Mouse (Mus musculus): ENCODE results near the gene Pros1. TPM values are rescaled to one million over a fixed set of nuclear protein-coding genes. Genes with fewer than 3 reads are reported as not detected.

Gene Pros1
- polyA plus RNA-seq, 1 experiment from 2014 or later = 13.0 TPM

DNA sequence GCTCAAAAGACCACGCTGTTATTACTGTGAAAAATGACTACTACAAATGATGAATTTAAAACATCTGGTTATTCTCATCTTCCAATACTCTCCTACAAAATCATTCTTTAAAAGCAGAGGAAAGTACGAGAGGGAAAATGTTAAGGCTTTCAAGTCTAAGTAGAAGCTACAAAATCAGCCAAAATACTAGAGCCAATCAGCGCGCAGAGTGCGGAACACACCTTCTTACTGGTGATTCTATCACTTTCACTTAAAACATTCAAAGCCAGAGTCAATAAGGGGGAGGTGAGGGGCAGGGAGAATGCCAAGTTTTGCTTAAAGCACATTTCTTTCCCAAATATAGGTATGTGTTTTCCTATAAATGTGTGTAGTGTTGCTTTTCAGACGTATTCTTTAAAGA, 8.8 kb upstream of the Pros1 start:
- Histone ChIP-seq H3K4me2 (no peak overlapping the region), H3K27me3 (no peaks in the 10 kb centered on the region), H3K9ac (no peak overlapping the region), H3K36me3 (replicated peaks) (no peaks in the 10 kb centered on the region), H3K4me1 (peaks cover 12% of the 10 kb centered on the region), H3K9me3 (no peaks in the 10 kb centered on the region), H3K27ac (no peak overlapping the region), H3K4me3 (replicated peaks) (no peak overlapping the region)
- 91% methylated on average over 6 of the region's 6 CpGs for WGBS
- ATAC-seq (ENCODE audit: low FRiP score) = no peak

DNA sequence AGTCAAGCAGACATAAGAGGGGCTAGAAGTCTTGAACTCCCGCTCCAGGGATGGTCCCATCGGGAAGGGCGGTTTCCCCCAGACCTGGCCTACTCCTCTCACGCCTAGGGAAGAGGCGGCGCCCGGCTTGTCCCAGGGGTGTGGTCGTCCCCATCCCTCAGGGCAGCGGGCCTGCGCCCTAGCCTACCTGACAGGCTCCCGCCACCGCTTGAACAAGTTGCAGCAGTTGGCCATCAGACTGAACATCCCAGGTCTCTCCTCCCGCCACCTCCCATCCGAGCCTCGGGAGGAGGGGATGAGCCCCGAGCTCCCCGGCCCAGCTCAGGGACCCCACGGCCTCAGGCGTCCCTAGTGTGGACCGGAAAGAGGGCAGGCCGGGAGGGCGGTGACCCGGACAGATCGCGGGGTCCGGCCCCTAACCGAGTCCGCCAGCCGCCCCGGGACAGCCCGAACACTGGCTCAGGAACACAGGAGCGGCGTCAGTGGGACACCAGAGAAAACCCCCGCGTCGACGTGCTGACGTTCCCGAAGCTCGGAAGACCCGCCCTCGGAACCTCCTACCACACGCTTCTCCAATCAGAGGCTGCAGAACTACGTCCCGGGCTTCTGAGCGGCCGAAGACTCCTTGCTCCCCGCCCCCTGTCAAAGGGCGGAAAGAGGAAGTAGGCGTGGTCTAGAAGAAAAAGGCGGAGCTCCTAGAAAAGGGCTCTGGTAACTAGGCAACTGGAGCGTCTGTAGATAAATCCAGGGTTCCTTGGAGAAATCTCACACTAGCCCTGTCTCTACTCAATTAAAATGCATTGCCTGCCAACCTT, 7.4 kb upstream of the Pros1 start, which contains the start of gene Arl13b:
TSS of gene Arl13b (minus strand) at position 543 of the 815 bp plus-strand sequence.
- H3K4me3 ChIP-seq (replicated peaks) = peak within 1 kb of the TSS; percentile 87
- H3K9ac ChIP-seq = peak within 1 kb of the TSS; percentile 82
- no peaks in the 10 kb centered on the region for H3K27me3 ChIP-seq
- H3K4me1 ChIP-seq = peaks cover 12% of the 10 kb centered on the region
- under 1% methylated on average over 52 of the region's 52 CpGs for WGBS
- no peaks in the 10 kb centered on the region for H3K36me3 ChIP-seq (replicated peaks)
- peak; percentile 100 for ATAC-seq (ENCODE audit: low FRiP score)
- H3K4me2 ChIP-seq = peak within 1 kb of the TSS; percentile 81
- 0 out of 2 replicates have a peak within 1 kb of the TSS, but pooled peaks have one; percentile 66 for H3K27ac ChIP-seq
- H3K9me3 ChIP-seq = no peaks in the 10 kb centered on the region

DNA sequence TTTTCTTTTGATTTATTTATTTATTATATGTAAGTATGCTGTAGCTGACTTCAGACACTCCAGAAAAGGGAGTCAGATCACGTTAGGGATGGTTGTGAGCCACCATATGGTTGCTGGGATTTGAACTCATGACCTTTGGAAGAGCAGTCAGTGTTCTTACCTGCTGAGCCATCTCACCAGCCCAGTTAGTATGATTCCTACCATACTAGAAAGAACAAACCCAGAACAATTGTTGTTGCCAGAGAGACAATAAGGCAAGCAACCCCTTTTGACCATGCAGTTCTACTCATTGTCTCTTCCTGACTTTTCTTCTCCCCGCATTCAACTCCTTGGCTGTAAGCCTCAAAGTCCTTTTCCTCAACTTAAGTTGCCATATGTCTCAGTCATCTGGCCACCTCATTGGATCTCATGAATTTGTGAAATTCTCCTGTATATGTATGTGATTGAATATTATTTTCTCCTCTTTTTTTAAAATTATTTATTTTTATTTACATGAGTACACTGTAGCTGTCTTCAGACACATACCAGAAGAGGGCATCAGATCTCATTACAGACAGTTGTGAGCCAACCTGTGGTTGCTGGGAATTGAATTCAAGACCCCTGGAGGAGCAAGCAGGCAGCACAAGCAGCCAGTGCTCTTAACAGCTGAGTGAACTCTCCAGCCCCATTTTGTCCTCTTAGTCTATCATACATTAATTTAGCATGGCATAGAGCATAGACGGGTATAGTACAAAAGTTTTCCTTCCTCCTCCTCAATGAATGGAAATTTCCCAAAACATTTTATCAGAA, 1.4 kb upstream of the Pros1 start:
- WGBS = 85% methylated on average over 3 of the region's 3 CpGs
- no peak overlapping the region for H3K27ac ChIP-seq
- no peak overlapping the region for H3K4me2 ChIP-seq

DNA sequence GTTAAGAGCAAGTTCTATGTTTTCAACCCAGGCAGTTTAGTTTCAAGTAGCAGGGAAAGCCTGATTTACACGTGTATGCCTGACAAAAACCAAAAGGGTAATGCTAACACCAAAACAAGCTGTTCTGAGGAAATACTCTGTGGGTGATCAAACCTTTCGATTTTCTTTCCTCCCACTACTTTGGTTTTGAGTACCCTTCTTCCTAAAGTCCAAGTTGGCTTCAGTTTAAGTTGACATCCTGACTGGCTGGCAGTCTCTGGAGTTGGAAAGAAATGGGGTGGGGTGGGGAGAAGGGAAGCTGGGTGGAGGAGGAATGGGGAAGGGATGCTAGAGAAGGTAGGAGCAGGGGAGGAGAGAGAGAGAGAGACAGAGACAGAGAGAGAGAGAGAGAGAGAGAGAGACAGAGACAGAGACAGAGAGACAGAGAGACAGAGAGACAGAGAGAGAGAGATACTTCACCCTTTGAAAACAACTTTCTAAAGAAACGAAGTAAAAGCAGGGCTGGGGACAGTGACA, 438 bp upstream of the Pros1 start:
- Histone ChIP-seq H3K36me3 (replicated peaks) (no peaks in the 10 kb centered on the region), H3K9me3 (no peaks in the 10 kb centered on the region), H3K4me1 (0 out of 2 replicates have a peak, but pooled peaks cover 5% of the 10 kb centered on the region), H3K27ac (no peak overlapping the region), H3K4me3 (replicated peaks) (peak overlapping the region; percentile 56), H3K27me3 (no peaks in the 10 kb centered on the region; the same call in 1 of the 2 replicates), H3K4me2 (peak overlapping the region; percentile 82), H3K9ac (peak overlapping the region; percentile 76)
- WGBS = 18% methylated on average over 3 of the region's 3 CpGs
- peak; percentile 36; the same call in 1 of the 2 replicates for ATAC-seq (ENCODE audit: low FRiP score)

More for the DNA sequence above, 1.4 kb upstream of the Pros1 start:
- H3K4me3 ChIP-seq (replicated peaks) = no peak overlapping the region
- H3K9ac ChIP-seq = no peak overlapping the region
- H3K36me3 ChIP-seq (replicated peaks) = no peaks in the 10 kb centered on the region
- 0 out of 2 replicates have a peak, but pooled peaks cover 5% of the 10 kb centered on the region for H3K4me1 ChIP-seq
- no peak for ATAC-seq (ENCODE audit: low FRiP score)
- H3K27me3 ChIP-seq = no peaks in the 10 kb centered on the region; the same call in 1 of the 2 replicates
- no peaks in the 10 kb centered on the region for H3K9me3 ChIP-seq

DNA sequence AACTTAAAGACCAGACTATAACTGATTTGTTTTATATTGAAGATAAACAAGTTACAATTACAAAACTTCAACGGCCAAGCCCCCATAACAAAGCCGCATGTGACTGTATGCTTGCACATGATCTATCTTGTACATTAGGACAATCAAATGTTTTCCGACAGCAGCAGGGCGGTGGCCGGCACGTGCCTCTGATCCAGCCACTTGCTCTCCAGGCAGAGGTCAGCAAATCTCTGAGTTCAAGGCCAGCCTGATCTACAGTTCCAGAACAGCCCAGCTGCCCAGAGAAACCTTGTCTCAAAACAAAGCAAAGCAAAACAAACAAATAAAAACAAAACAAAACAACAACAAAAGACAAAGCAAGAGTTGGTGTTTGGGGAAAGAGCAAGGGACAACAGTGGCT, 1.3 kb downstream of the Pros1 start:
- ATAC-seq (ENCODE audit: low FRiP score) = no peak
- Histone ChIP-seq H3K4me1 (0 out of 2 replicates have a peak, but pooled peaks cover 5% of the 10 kb centered on the region), H3K27ac (no peak overlapping the region), H3K4me2 (no peak overlapping the region), H3K27me3 (no peaks in the 10 kb centered on the region; the same call in 1 of the 2 replicates), H3K9ac (no peak overlapping the region), H3K9me3 (no peaks in the 10 kb centered on the region), H3K4me3 (replicated peaks) (no peak overlapping the region), H3K36me3 (replicated peaks) (no peaks in the 10 kb centered on the region)
- 88% methylated on average over 6 of the region's 6 CpGs for WGBS

DNA sequence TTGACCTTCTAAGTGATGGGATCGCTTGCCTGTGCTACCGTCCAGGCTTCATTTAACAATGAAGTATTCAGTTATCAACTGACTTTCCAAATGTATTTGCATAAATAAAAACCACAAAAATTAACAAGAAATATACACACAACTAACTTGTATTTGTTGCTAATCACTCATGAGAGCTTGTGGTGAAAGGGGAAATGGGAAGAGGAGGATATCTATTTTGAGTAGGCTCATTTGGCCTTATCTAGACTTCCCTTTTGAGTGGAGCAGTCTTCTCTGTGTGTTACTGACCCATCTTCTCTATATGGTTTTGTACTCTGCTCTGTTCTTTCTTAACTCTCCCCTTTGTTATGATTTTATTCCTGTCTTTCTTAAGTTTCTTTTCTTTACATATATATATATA, 2.2 kb downstream of the Pros1 start:
- Histone ChIP-seq H3K4me1 (0 out of 2 replicates have a peak, but pooled peaks cover 5% of the 10 kb centered on the region), H3K27me3 (no peaks in the 10 kb centered on the region; the same call in 1 of the 2 replicates)

DNA sequence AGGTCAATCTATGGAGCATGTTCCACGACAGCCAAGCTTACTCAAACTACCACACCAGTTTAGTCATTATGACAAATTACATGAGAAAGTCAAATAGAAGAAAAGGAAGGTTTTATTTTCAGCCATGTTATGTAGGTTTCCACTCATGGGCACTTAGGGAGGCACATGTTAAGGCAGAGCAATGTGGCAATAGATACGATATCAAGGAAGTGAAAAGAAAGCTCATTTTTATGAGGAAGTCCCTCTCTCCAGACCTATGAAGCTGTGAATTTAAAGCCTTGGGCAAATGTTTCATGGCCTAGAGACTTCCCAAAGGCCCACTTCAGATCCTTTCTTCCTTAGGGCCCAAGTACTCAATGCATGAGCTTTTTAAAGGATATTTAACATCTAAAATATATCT, 3.4 kb downstream of the Pros1 start:
- Histone ChIP-seq H3K9ac (no peak overlapping the region), H3K27ac (no peak overlapping the region), H3K27me3 (no peaks in the 10 kb centered on the region; the same call in 1 of the 2 replicates), H3K9me3 (no peaks in the 10 kb centered on the region), H3K4me3 (replicated peaks) (no peak overlapping the region), H3K4me1 (0 out of 2 replicates have a peak, but pooled peaks cover 5% of the 10 kb centered on the region), H3K4me2 (no peak overlapping the region), H3K36me3 (replicated peaks) (no peaks in the 10 kb centered on the region)
- no peak for ATAC-seq (ENCODE audit: low FRiP score)
- 90% methylated on average over 2 of the region's 2 CpGs for WGBS

More for the DNA sequence above, 2.2 kb downstream of the Pros1 start:
- Histone ChIP-seq H3K9me3 (no peaks in the 10 kb centered on the region), H3K4me2 (no peak overlapping the region), H3K4me3 (replicated peaks) (no peak overlapping the region), H3K27ac (no peak overlapping the region), H3K36me3 (replicated peaks) (no peaks in the 10 kb centered on the region), H3K9ac (no peak overlapping the region)
- no peak for ATAC-seq (ENCODE audit: low FRiP score)
- WGBS = 95% methylated on average over 2 of the region's 2 CpGs

DNA sequence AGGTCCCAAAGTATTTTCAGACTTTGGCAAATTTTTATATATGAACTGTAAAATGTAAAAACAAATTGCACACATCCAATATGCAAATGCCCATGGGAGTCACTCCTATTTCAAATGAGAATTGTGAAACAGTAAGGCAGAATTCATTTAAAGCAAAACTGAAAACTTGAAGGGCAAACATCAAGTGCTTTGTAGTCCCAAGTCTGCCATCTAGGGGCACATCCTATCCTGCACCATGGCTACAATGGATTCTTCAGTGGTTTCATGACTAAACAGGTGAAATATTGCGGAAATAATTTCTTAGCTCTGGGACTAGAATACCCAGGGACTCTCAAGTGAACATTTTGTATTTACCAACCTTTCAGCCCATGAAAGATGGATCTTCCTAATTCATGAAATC, 3.9 kb downstream of the Pros1 start:
- Histone ChIP-seq H3K27ac (no peak overlapping the region), H3K4me2 (no peak overlapping the region), H3K36me3 (replicated peaks) (no peaks in the 10 kb centered on the region), H3K4me1 (0 out of 2 replicates have a peak, but pooled peaks cover 5% of the 10 kb centered on the region), H3K4me3 (replicated peaks) (no peak overlapping the region), H3K9ac (no peak overlapping the region), H3K27me3 (no peaks in the 10 kb centered on the region; the same call in 1 of the 2 replicates), H3K9me3 (no peaks in the 10 kb centered on the region)
- 96% methylated on average over 1 of the region's 1 CpGs for WGBS
- ATAC-seq (ENCODE audit: low FRiP score) = no peak

DNA sequence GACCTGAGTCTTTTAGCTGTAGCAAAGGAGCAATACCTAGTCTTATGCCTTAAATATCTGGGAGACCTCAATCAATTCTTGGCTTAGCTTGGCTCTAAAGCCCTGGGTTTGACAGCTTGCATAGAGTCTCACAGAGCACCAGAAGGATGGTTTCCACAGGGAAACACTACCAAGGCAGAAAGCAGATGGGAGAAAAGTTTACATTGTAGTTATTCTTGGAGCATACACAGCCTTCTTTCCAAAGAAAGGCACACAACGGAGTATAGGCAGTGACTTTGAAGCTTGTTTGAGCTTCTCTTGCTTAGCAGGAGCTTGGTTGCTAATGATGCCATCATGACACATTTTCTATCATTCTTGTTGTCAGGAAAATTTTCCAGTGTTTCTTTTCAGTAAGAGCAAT, 6.0 kb downstream of the Pros1 start:
- no peaks in the 10 kb centered on the region for H3K4me1 ChIP-seq
- H3K27ac ChIP-seq = no peak overlapping the region
- H3K9ac ChIP-seq = no peak overlapping the region
- H3K4me2 ChIP-seq = no peak overlapping the region
- no peak overlapping the region for H3K4me3 ChIP-seq (replicated peaks)
- H3K9me3 ChIP-seq = no peaks in the 10 kb centered on the region
- no peaks in the 10 kb centered on the region; the same call in 1 of the 2 replicates for H3K27me3 ChIP-seq
- WGBS = 78% methylated on average over 1 of the region's 1 CpGs
- no peak for ATAC-seq (ENCODE audit: low FRiP score)
- H3K36me3 ChIP-seq (replicated peaks) = no peaks in the 10 kb centered on the region

DNA sequence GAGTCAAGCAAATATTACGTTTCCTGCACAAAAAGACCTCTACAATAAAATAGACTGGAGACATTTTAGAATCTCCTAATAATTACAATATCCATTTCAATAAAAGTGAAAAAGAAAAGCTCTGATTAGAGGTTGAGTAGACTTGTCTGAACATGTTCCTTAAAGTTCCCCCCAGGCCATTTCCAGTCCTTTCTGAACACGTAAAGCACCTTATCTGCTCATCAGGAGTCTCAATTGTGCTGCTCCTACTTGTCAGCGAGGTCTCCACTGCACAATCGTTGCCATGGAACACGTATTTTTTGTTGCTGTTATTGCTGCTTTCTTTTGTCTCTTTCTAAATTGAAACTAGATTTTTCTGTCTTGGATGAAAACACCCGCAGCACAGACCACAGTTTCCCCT, 7.3 kb downstream of the Pros1 start:
- H3K4me1 ChIP-seq = no peaks in the 10 kb centered on the region
- H3K27ac ChIP-seq = no peak overlapping the region
- 68% methylated on average over 6 of the region's 6 CpGs for WGBS
- ATAC-seq (ENCODE audit: low FRiP score) = no peak
- no peak overlapping the region for H3K4me3 ChIP-seq (replicated peaks)
- H3K9ac ChIP-seq = no peak overlapping the region
- no peaks in the 10 kb centered on the region for H3K27me3 ChIP-seq
- no peaks in the 10 kb centered on the region for H3K9me3 ChIP-seq
- H3K36me3 ChIP-seq (replicated peaks) = no peaks in the 10 kb centered on the region
- no peak overlapping the region for H3K4me2 ChIP-seq

DNA sequence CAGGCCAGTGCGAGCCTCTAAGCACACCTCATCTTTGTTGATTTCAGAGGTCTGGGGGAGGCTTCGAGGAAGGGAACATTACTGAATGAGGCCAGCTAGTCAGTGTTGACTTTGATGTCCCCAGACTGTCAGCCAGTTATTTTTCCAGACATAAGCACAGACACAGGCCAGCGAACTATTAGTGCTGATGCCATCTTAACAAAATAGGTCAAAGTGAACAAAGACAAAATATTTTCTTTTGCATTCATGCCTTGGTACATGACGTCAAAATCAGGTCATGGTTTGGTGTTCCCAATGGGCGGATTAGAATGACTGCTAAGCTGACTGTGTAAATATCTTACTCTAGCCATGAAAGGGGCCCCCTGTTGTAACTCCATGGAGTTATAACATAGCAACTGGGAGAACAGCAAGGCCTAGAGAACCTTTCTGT, 18.6 kb downstream of the Pros1 start:
- 76% methylated on average over 5 of the region's 5 CpGs for WGBS
- H3K27ac ChIP-seq = no peak overlapping the region
- H3K4me2 ChIP-seq = no peak overlapping the region
- H3K4me3 ChIP-seq (replicated peaks) = no peak overlapping the region
- no peak for ATAC-seq (ENCODE audit: low FRiP score)
- H3K9me3 ChIP-seq = no peaks in the 10 kb centered on the region
- H3K27me3 ChIP-seq = no peaks in the 10 kb centered on the region
- H3K4me1 ChIP-seq = no peaks in the 10 kb centered on the region; the same call in 1 of the 2 replicates
- H3K9ac ChIP-seq = no peak overlapping the region
- H3K36me3 ChIP-seq (replicated peaks) = no peaks in the 10 kb centered on the region

DNA sequence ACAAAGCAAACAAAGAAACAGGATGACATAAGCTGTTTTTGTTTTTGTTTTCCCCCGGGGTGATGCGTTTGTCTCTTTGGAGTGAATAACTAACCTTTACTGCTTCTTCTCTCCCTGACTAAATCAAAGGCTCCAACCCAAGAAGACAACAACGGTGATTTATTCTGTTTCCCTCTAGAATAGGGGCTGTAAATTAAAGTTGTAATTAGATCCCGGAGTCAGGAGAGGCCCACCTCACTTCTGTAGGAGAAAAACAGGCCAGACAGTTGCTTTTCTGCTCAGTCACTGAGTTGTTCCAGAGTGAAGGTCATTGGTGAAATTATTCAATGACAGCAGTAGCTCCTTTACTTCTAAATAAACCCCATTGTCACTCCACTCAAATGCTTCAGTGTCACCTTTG, 19.1 kb downstream of the Pros1 start:
- Histone ChIP-seq H3K4me2 (no peak overlapping the region), H3K27ac (no peak overlapping the region), H3K9ac (no peak overlapping the region), H3K4me1 (no peaks in the 10 kb centered on the region; the same call in 1 of the 2 replicates), H3K4me3 (replicated peaks) (no peak overlapping the region), H3K36me3 (replicated peaks) (no peaks in the 10 kb centered on the region), H3K27me3 (no peaks in the 10 kb centered on the region), H3K9me3 (no peaks in the 10 kb centered on the region)
- 71% methylated on average over 4 of the region's 4 CpGs for WGBS
- ATAC-seq (ENCODE audit: low FRiP score) = no peak
